Mouse (Mus musculus) limb, embryonic 14.5 days (tissue): Measurements from ENCODE around the gene Ank3. TPM values are rescaled to one million over a fixed set of nuclear protein-coding genes. Genes with fewer than 3 reads are reported as not detected.

Experiments
- ATAC-seq: fragments of 200-750 bp; cut with Nextera tagmentation; 2 replicates; pipeline ENCODE4 v1.8.0; 2017; ENCODE audit warnings: low read depth, moderate number of reproducible peaks, moderate TSS enrichment; ENCODE audit not compliant: low FRiP score
- DNase-seq: peaks from one replicate; pipeline ENCODE4 v3.0.0-alpha.2; 2015; ENCODE audit warnings: low spot score
- H3K27ac ChIP-seq: fragments of 300-500 bp; sonication (generic); replicated peaks from 2 replicates; pipeline ENCODE4 v1.5.1; 2014; ENCODE audit warnings: low read depth, mild to moderate bottlenecking, low read length, moderate library complexity, mixed read lengths
- H3K27me3 ChIP-seq: fragments of 300-500 bp; sonication (generic); 2 replicates; pipeline ENCODE4 v1.6.1; 2014; ENCODE audit warnings: low read length, mixed read lengths; ENCODE audit not compliant: control insufficient read depth, insufficient read depth
- H3K36me3 ChIP-seq: fragments of 300-500 bp; sonication (generic); 2 replicates; pipeline ENCODE4 v1.6.1; 2014; ENCODE audit warnings: mild to moderate bottlenecking, low read length, moderate library complexity, mixed read lengths; ENCODE audit not compliant: control insufficient read depth, insufficient read depth
- H3K4me1 ChIP-seq: fragments of 300-500 bp; sonication (generic); 2 replicates; pipeline ENCODE4 v1.6.1; 2014; ENCODE audit warnings: antibody characterized with exemption, low read length, mixed read lengths; ENCODE audit not compliant: control insufficient read depth, insufficient read depth
- H3K4me2 ChIP-seq: fragments of 300-500 bp; sonication (generic); replicated peaks from 2 replicates; pipeline ENCODE4 v1.6.1; 2014; ENCODE audit warnings: low read depth, mild to moderate bottlenecking, low read length, moderate library complexity; ENCODE audit not compliant: severe bottlenecking
- H3K4me3 ChIP-seq: fragments of 300-500 bp; sonication (generic); replicated peaks from 2 replicates; pipeline ENCODE4 v1.5.1; 2014; ENCODE audit warnings: low read length
- H3K9ac ChIP-seq: fragments of 300-500 bp; sonication (generic); 2 replicates; pipeline ENCODE4 v1.6.1; 2014; ENCODE audit warnings: mild to moderate bottlenecking, low read depth, low read length, moderate library complexity; ENCODE audit not compliant: severe bottlenecking
- H3K9me3 ChIP-seq: fragments of 300-500 bp; sonication (generic); 2 replicates; pipeline ENCODE4 v1.6.1; 2016; ENCODE audit warnings: low read length; ENCODE audit not compliant: control insufficient read depth
- POLR2A ChIP-seq: fragments of 200-500 bp; IDR thresholded peaks from 2 replicates; pipeline ENCODE4 v1.8.0; 2012; ENCODE audit warnings: inconsistent platforms, mild to moderate bottlenecking, moderate library complexity, borderline replicate concordance; ENCODE audit not compliant: insufficient read depth, insufficient read length; ENCODE audit errors: extremely low read depth
- WGBS: fragments of 180-500 bp; shearing (Covaris S2); extraction: QIAGEN DNeasy Blood & Tissue Kit; methylation state at CpG from one replicate; pipeline ENCODE4 v1.1.7; 2014; 5-methylcytosine and 5-hydroxymethylcytosine counted together
- polyA plus RNA-seq, 2 experiments: library from polyadenylated mRNA; depleted of rRNA in 1 of 2; stranded (reverse) in 1 of 2; unstranded in 1 of 2; fragments of >200 nt; fragmentation: Nextera tagmentation in 1 of 2; extraction: Ambion mirVana in 1 of 2; gene quantifications; 2 replicates each; pipeline versions ENCODE4 v1.2.1 to v1.2.3; 2012 to 2014

The Ank3 gene
- polyA plus RNA-seq, 2 experiments: 14.8 to 25.2 TPM

DNA sequence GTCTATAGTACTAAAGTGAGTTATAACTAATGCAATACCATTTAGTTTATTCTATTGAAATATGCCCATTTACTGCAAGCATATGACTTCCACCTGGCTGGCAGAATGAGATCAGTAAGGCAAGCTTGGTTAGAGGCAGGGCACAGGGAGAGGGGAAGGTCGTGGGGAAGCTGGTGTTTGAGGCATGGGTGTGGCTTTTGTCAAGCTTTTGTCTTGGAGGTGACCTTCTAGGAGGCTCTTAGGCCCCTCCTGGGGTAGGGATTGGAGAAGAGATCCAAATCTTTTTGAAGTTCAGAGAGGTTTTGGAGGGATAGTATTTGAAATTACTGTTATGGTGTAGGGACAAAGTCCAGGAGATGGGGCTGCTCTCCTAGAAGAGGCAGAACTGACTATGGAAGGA, 78.3 kb downstream of the Ank3 start:
- DNase-seq: no peak
- H3K4me2 ChIP-seq: no peak overlapping the region
- no peaks in the 10 kb centered on the region for H3K4me1 ChIP-seq
- H3K9ac ChIP-seq: no peak overlapping the region
- no peak overlapping the region for H3K4me3 ChIP-seq
- no peaks in the 10 kb centered on the region for H3K36me3 ChIP-seq
- no peaks in the 10 kb centered on the region for H3K27me3 ChIP-seq
- no peak for ATAC-seq
- H3K27ac ChIP-seq: no peak overlapping the region
- no peak for TF ChIP-seq POLR2A
- no peaks in the 10 kb centered on the region for H3K9me3 ChIP-seq
- 21% methylated on average over 1 of the region's 1 CpGs for WGBS

DNA sequence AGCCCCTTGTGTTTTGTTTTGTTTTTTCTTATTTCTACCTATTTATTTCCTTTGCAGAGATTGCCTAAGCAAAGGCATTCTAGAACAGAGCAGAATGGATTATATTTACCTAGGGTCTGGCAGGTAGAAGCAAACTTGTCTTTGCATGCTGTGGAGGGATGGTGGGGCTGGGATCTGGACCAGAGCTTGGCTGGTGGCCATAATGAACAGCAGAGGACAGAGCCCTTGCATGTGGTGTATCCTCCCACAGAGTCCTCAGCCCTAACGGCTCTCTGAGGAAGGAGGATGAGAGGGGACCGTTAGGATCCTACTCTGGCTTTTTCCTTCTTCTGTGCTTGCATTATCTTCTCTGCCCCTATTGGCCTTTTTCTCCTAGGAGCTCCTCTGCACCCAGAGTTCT, 79.1 kb downstream of the Ank3 start:
- no peaks in the 10 kb centered on the region for H3K9me3 ChIP-seq
- H3K36me3 ChIP-seq: no peaks in the 10 kb centered on the region
- H3K27me3 ChIP-seq: no peaks in the 10 kb centered on the region
- 41% methylated on average over 2 of the region's 2 CpGs for WGBS
- TF ChIP-seq POLR2A: no peak
- no peak overlapping the region for H3K27ac ChIP-seq
- no peak overlapping the region for H3K4me3 ChIP-seq
- H3K4me1 ChIP-seq: no peaks in the 10 kb centered on the region
- H3K9ac ChIP-seq: no peak overlapping the region
- DNase-seq (no peak), ATAC-seq (no peak)
- H3K4me2 ChIP-seq: no peak overlapping the region

DNA sequence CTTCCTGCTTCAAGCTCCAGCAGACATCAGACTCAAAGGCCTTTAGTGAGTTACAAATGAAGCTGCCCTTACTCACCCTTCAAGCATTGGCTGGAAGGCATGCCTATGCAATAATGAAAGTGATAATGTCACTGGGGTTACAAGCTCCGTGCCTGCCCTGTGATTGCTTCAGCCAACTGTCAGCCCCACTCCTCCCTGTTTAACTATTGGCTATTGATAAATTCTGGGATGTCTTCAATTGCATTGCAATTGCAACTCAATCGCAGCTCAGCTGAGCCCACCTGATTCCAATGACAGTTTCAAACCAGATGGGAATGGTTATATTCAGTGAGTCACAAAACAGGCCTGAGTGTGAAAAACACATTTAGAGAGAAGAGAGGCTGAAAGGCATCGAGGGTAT, 80.3 kb downstream of the Ank3 start:
- Histone ChIP-seq H3K36me3 (no peaks in the 10 kb centered on the region), H3K4me1 (no peaks in the 10 kb centered on the region), H3K27me3 (no peaks in the 10 kb centered on the region), H3K9me3 (no peaks in the 10 kb centered on the region), H3K4me2 (no peak overlapping the region), H3K9ac (no peak overlapping the region), H3K4me3 (no peak overlapping the region), H3K27ac (no peak overlapping the region)
- no peak for TF ChIP-seq POLR2A
- ATAC-seq (no peak), DNase-seq (no peak)
- 35% methylated on average over 3 of the region's 3 CpGs for WGBS

DNA sequence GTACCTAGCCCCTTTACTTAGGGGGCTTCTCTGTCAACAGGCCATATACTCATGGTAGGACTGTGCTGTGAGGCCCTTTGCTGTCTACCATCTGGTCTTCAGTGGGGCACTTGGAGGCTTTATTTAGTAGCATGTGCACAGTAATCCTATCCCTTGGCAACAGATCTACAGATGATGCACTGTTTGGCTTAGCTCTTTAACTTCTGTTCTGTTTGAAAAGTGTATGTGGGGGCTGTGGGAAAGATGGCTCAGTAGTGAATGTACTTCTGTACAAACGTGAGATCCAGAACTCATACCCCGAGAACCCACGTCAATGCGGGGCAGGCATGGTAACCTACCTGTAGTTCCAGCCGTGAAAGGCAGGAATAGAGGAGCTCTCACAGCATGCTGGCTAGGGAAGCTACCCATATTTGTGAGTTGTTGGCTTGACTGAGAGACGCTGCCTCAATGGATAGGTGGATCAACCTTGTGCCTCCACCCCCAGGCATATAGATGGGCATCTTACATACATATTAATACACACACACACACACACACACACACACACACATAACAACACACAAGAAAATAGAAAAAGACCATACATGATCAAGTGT, 86.7 kb downstream of the Ank3 start:
- no peaks in the 10 kb centered on the region for H3K4me1 ChIP-seq

DNA sequence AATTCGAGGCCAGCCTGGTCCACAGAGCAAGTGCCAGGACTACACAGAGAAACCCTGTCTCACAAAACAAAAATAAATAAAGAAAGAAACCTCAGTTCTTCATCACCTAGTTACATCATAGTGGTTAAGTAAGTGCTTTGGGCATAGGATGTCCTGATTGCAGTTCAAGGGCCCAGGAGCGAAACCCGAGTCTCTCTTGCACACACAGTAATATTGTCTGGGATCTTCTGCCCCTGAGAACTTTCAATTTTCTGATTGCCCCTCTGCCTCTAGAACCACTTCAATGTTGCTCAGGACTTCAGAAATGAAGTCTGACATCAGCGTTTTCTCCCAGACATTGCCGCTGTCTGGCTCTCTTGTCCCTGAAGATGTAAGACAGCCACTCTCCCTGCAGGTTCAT, 91.6 kb downstream of the Ank3 start:
- H3K27me3 ChIP-seq: no peaks in the 10 kb centered on the region
- no peak overlapping the region for H3K4me2 ChIP-seq
- ATAC-seq: no peak
- no peak overlapping the region for H3K4me3 ChIP-seq
- no peak for DNase-seq
- no peaks in the 10 kb centered on the region for H3K36me3 ChIP-seq
- no peak overlapping the region for H3K9ac ChIP-seq
- WGBS: 82% methylated on average over 5 of the region's 5 CpGs
- H3K9me3 ChIP-seq: no peaks in the 10 kb centered on the region
- H3K27ac ChIP-seq: no peak overlapping the region
- no peaks in the 10 kb centered on the region for H3K4me1 ChIP-seq
- TF ChIP-seq POLR2A: no peak

More for the DNA sequence above, 86.7 kb downstream of the Ank3 start:
- Histone ChIP-seq H3K4me2 (no peak overlapping the region), H3K27ac (no peak overlapping the region), H3K36me3 (no peaks in the 10 kb centered on the region), H3K9ac (no peak overlapping the region), H3K4me3 (no peak overlapping the region), H3K27me3 (no peaks in the 10 kb centered on the region), H3K9me3 (no peaks in the 10 kb centered on the region)
- TF ChIP-seq POLR2A: no peak
- DNase-seq (no peak), ATAC-seq (no peak)
- WGBS: 86% methylated on average over 6 of the region's 6 CpGs

DNA sequence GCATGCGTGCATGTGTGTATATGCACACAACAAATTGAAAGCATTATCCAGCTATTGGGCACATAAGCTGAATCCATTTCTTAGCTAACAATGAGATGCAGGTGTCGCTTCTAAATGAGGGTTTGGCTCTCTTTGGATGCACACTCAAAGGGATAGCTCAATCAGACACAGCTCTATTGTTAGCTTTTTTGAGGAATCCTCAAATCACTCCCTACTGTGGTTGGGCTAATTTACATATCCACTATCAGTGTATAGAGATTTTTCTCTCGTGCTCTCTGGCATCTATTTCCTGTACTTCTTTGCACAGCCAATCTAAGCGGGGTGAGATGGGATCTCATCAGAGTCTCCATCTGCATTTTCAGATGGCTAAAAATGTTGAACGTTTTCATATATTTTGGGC, 93.4 kb downstream of the Ank3 start:
- Histone ChIP-seq H3K27ac (no peak overlapping the region), H3K9ac (no peak overlapping the region), H3K4me2 (no peak overlapping the region), H3K4me3 (no peak overlapping the region), H3K9me3 (no peaks in the 10 kb centered on the region), H3K27me3 (no peaks in the 10 kb centered on the region), H3K36me3 (no peaks in the 10 kb centered on the region), H3K4me1 (no peaks in the 10 kb centered on the region)
- DNase-seq: no peak
- TF ChIP-seq POLR2A: no peak
- WGBS: 84% methylated on average over 5 of the region's 5 CpGs
- no peak for ATAC-seq
